Mouse (Mus musculus) heart, postnatal 0 days (tissue): ENCODE measurements at regions not wholly inside any gene's neighbourhood (a gene's known extent, or its start where the extent isn't known, plus 50 kb on each side); places are given as distances from the start of the nearest gene placed in this dataset.

Experiments used
- ATAC-seq: fragments of 200-750 bp; cut with Nextera tagmentation; 2 replicates; pipeline ENCODE4 v1.8.0; 2017; ENCODE audit warnings: low read depth, moderate number of reproducible peaks, moderate library complexity; ENCODE audit not compliant: insufficient read depth
- DNase-seq: peaks from one replicate; pipeline ENCODE4 v3.0.0-alpha.2; 2016; ENCODE audit warnings: low spot score
- H3K27ac ChIP-seq: fragments of 300-500 bp; sonication (generic); 2 replicates; pipeline ENCODE4 v1.5.1; 2014; ENCODE audit warnings: low read depth, mild to moderate bottlenecking
- H3K27me3 ChIP-seq: fragments of 300-500 bp; sonication (generic); 2 replicates; pipeline ENCODE4 v1.6.1; 2014; ENCODE audit warnings: low read length, mixed read lengths; ENCODE audit not compliant: control insufficient read depth, insufficient read depth
- H3K36me3 ChIP-seq: fragments of 300-500 bp; sonication (generic); replicated peaks from 2 replicates; pipeline ENCODE4 v1.6.1; 2014; ENCODE audit warnings: low read length, mixed read lengths; ENCODE audit not compliant: control insufficient read depth, insufficient read depth
- H3K4me1 ChIP-seq: fragments of 300-500 bp; sonication (generic); 2 replicates; pipeline ENCODE4 v1.6.1; 2014; ENCODE audit warnings: antibody characterized with exemption; ENCODE audit not compliant: control insufficient read depth, insufficient read depth
- H3K4me2 ChIP-seq: fragments of 300-500 bp; sonication (generic); 2 replicates; pipeline ENCODE4 v1.6.1; 2014; ENCODE audit warnings: low read depth, mild to moderate bottlenecking, low read length, moderate library complexity
- H3K4me3 ChIP-seq: fragments of 300-500 bp; sonication (generic); 2 replicates; pipeline ENCODE4 v1.5.1; 2014; ENCODE audit warnings: low read depth, low read length
- H3K9ac ChIP-seq: fragments of 300-500 bp; sonication (generic); replicated peaks from 2 replicates; pipeline ENCODE4 v1.6.1; 2014; ENCODE audit warnings: low read depth, low read length, mixed read lengths
- H3K9me3 ChIP-seq: fragments of 300-500 bp; sonication (generic); replicated peaks from 2 replicates; pipeline ENCODE4 v1.6.1; 2016; ENCODE audit warnings: low read length; ENCODE audit not compliant: control insufficient read depth
- CTCF ChIP-seq: IDR thresholded peaks from 2 replicates; pipeline ENCODE4 v1.5.1; 2016; ENCODE audit warnings: antibody characterized with exemption, control low read depth, low read depth
- EP300 ChIP-seq: IDR thresholded peaks from 2 replicates; pipeline ENCODE4 v1.6.1; 2016; ENCODE audit warnings: antibody characterized with exemption, low read depth
- WGBS: fragments of 180-500 bp; shearing (Covaris S2); extraction: QIAGEN DNeasy Blood & Tissue Kit; methylation state at CpG from one replicate; pipeline ENCODE4 v1.1.7; 2014; 5-methylcytosine and 5-hydroxymethylcytosine counted together

DNA sequence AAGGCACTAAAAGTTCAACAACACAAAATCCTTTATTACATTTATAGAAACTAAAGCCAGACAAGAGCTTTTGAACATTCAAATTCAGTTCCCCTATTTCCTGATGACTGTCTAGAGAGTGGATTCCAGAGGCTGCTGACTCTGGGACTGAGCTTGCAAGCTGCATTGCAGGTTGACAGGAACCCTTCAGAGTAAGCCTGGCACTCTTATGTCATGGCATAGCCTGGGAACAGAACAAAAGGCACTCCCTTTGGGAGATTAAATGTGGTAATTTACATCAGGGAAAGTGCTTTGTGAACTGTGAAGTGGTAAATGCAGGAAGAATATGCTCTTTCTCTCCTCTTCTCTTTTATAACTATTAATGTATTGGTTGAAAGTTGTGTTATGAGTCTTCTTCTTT is 847.3 kb downstream of the Bcl11a start:
- no peak for TF ChIP-seq CTCF
- no peak for TF ChIP-seq EP300
- H3K4me1 ChIP-seq = no peaks in the 10 kb centered on the region
- no peaks in the 10 kb centered on the region for H3K27me3 ChIP-seq
- H3K27ac ChIP-seq = no peak overlapping the region
- H3K4me3 ChIP-seq = no peak overlapping the region
- ATAC-seq (no peak), DNase-seq (no peak)
- no peaks in the 10 kb centered on the region for H3K36me3 ChIP-seq
- no peaks in the 10 kb centered on the region for H3K9me3 ChIP-seq
- H3K9ac ChIP-seq = no peak overlapping the region
- no peak overlapping the region for H3K4me2 ChIP-seq

DNA sequence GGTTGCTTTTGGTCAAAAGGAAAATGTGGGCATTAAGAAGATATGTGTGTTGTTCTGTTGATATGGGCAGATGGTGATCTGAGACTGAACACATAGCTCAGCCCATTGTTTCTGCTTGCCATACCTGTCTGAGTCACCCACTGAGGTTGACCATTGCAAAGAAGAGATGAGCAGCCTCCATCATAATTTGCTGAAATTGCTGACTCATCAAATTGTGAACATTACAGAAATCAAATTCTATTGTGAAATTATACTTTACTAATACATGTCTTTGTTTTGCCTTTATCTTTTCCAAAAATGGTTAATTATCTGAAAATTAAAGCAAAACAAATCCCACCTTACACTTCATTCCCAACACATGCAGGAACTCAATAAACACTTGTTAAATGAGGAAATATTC is 865.8 kb downstream of the Bcl11a start:
- Histone ChIP-seq H3K9ac (no peak overlapping the region), H3K4me1 (no peaks in the 10 kb centered on the region), H3K27ac (no peak overlapping the region), H3K9me3 (no peaks in the 10 kb centered on the region), H3K4me2 (no peak overlapping the region), H3K4me3 (no peak overlapping the region), H3K36me3 (no peaks in the 10 kb centered on the region), H3K27me3 (no peaks in the 10 kb centered on the region)
- no peak for TF ChIP-seq CTCF
- no peak for TF ChIP-seq EP300
- no peak for ATAC-seq
- DNase-seq = no peak

DNA sequence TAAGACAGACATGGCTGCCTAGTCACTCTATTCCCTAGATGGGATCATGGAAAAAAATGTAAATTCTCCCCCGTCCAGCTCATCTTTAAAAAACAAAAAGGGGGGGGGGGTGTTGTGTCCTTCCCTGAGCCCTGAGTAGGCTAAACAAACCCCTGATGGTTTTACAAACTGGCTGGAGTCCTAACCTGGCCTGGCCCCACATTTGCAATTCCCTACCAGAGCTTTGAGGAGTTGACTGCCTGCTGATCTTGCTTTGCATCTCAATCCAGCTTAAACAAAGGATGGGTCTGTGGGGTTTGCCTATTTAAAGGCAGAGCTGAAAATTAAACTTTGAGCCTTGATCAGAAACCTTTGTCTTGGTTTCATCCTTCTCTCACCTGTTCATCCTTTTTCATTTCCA is 873.3 kb downstream of the Bcl11a start:
- no peak overlapping the region for H3K27ac ChIP-seq
- WGBS = 89% methylated on average over 1 of the region's 1 CpGs
- TF ChIP-seq CTCF = no peak
- no peak for TF ChIP-seq EP300
- H3K4me1 ChIP-seq = no peaks in the 10 kb centered on the region
- no peak overlapping the region for H3K9ac ChIP-seq
- H3K4me3 ChIP-seq = no peak overlapping the region
- H3K36me3 ChIP-seq = no peaks in the 10 kb centered on the region
- DNase-seq (no peak), ATAC-seq (no peak)
- no peaks in the 10 kb centered on the region for H3K9me3 ChIP-seq
- no peaks in the 10 kb centered on the region for H3K27me3 ChIP-seq
- H3K4me2 ChIP-seq = no peak overlapping the region

GRCm38 (mm10) chr11:24972359-24972758 is 894.5 kb downstream of the Bcl11a start:
- Histone ChIP-seq H3K27ac (no peak overlapping the region), H3K9me3 (no peaks in the 10 kb centered on the region), H3K36me3 (no peaks in the 10 kb centered on the region), H3K27me3 (no peaks in the 10 kb centered on the region), H3K4me1 (no peaks in the 10 kb centered on the region), H3K9ac (no peak overlapping the region), H3K4me3 (no peak overlapping the region), H3K4me2 (no peak overlapping the region)
- no peak for ATAC-seq
- WGBS = 68% methylated on average over 2 of the region's 2 CpGs
- no peak for DNase-seq
- TF ChIP-seq CTCF (no peak), EP300 (no peak)

DNA sequence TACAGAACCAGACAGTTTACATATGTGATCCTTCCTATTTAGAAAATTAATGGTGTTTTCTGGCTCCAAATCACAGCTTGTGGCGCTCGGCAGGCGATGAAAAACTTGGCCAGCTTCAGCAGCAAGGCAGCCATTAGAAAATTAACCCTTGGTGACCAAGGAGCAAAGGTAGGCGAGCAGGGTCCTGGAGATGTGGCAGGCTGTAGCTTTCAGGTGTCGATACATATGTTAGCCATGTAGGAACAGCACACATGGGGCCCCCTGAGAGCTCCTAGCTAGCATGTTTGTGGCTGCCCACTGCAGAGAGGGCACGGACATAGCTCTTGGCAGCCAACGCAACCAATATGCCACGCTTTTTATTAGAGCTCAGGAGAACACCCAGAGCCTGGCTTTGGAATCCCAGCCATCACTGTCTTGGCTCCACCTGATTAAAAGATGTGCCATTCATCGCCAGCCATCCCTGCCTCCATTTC is 902.4 kb downstream of the Bcl11a start:
- Histone ChIP-seq H3K4me1 (no peaks in the 10 kb centered on the region), H3K27me3 (no peaks in the 10 kb centered on the region), H3K36me3 (no peaks in the 10 kb centered on the region), H3K9me3 (no peaks in the 10 kb centered on the region), H3K9ac (no peak overlapping the region), H3K4me3 (no peak overlapping the region), H3K4me2 (no peak overlapping the region), H3K27ac (no peak overlapping the region)
- no peak for ATAC-seq
- 76% methylated on average over 9 of the region's 9 CpGs for WGBS
- TF ChIP-seq CTCF (no peak), EP300 (no peak)
- DNase-seq = no peak

GRCm38 (mm10) chr11:24983060-24983629 is 905.3 kb downstream of the Bcl11a start:
- Histone ChIP-seq H3K9ac (no peak overlapping the region), H3K4me3 (no peak overlapping the region), H3K27me3 (no peaks in the 10 kb centered on the region), H3K4me2 (no peak overlapping the region), H3K9me3 (no peaks in the 10 kb centered on the region), H3K36me3 (no peaks in the 10 kb centered on the region), H3K4me1 (no peaks in the 10 kb centered on the region), H3K27ac (no peak overlapping the region)
- ATAC-seq = no peak
- no peak for DNase-seq
- TF ChIP-seq EP300 (no peak), CTCF (no peak)
- WGBS = 72% methylated on average over 10 of the region's 10 CpGs
